Mouse (Mus musculus): ENCODE measurements at regions not wholly inside any gene's neighbourhood (a gene's known extent, or its start where the extent isn't known, plus 50 kb on each side); places are given as distances from the start of the nearest gene placed in this dataset.

DNA sequence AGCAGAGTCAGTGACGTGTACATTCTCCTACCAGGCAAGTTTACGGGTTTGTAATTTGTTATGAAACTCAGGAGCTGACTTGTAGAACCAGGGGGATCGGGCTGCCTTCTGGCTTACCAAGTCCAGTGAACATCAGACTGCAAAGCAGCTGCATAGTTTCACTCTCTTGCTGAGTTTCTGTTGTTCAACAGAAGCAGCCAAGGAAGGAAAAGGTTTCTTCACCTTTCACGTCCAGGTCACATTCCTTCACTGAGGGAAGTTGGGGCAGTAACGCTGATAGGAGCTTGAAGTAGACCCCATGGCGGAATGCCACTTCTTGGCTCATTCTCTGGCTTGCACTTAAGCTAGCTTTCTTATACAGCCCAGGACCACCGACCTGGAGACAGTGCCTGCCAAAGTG, 77.3 kb upstream of the Spred1 start:
- ATAC-seq (ENCODE audit: extremely low read depth, insufficient number of reproducible peaks, low FRiP score, poor library complexity, severe bottlenecking) (no peak), DNase-seq (ENCODE audit: low spot score) (no peak)
- no peaks in the 10 kb centered on the region for H3K9me3 ChIP-seq (replicated peaks)
- no peak overlapping the region for H3K4me3 ChIP-seq (ENCODE audit: low read depth, low read length)
- H3K4me1 ChIP-seq (ENCODE audit: insufficient read depth, low read depth, low read length) = peaks cover 9% of the 10 kb centered on the region
- no peaks in the 10 kb centered on the region for H3K36me3 ChIP-seq (replicated peaks)
- no peak for TF ChIP-seq GATA1 (IDR thresholded peaks at IDR 0.05; ENCODE audit: borderline replicate concordance, low read length)
- TF ChIP-seq POLR2AphosphoS5 (IDR thresholded peaks at IDR 0.05; ENCODE audit: insufficient replicate concordance, low read depth, low read length) = no peak
- no peak for TF ChIP-seq GATA2 (IDR thresholded peaks at IDR 0.05; ENCODE audit: borderline replicate concordance, low read depth, low read length)
- H3K27me3 ChIP-seq (ENCODE audit: insufficient read depth, low read length) = peaks cover 6% of the 10 kb centered on the region; the same call in 1 of the 2 replicates

DNA sequence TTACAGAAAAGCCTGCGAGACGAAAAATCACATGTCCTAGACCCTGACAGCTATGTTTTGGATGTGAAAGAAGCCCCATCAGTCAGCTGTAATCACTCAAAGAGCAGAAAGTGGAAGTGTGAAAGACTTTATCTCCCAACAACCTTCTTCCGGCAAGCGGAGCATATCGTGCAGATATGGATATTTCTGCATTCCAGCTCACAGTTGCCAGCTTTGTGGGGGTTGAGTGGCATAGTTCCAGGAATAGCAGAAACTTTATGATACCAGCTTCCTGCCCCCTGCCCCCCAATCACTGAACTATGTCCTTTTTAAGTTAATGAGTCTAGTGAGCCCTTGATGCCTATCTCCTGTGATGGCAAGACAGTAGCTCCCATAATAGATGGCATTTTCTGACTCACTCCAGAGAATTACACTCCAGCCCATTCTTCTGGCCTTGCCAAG, 72.9 kb upstream of the Spred1 start:
- DNase-seq (ENCODE audit: low spot score) = no peak
- Histone ChIP-seq H3K9me3 (replicated peaks) (no peaks in the 10 kb centered on the region), H3K4me3 (ENCODE audit: low read depth, low read length) (no peak overlapping the region), H3K27me3 (ENCODE audit: insufficient read depth, low read length) (peaks cover 3% of the 10 kb centered on the region; the same call in 1 of the 2 replicates), H3K36me3 (replicated peaks) (no peaks in the 10 kb centered on the region), H3K4me1 (ENCODE audit: insufficient read depth, low read depth, low read length) (peaks cover 9% of the 10 kb centered on the region)
- TF ChIP-seq CTCF (IDR thresholded peaks at IDR 0.05; ENCODE audit: low read depth, low read length) (no peak), TAL1 (conservative IDR thresholded peaks at IDR 0.05; ENCODE audit: low read depth, low read length) (no peak), GATA2 (IDR thresholded peaks at IDR 0.05; ENCODE audit: borderline replicate concordance, low read depth, low read length) (no peak), POLR2AphosphoS5 (IDR thresholded peaks at IDR 0.05; ENCODE audit: insufficient replicate concordance, low read depth, low read length) (no peak), GATA1 (IDR thresholded peaks at IDR 0.05; ENCODE audit: borderline replicate concordance, low read length) (no peak)
- peak; percentile 81 for ATAC-seq (ENCODE audit: extremely low read depth, insufficient number of reproducible peaks, low FRiP score, poor library complexity, severe bottlenecking)

DNA sequence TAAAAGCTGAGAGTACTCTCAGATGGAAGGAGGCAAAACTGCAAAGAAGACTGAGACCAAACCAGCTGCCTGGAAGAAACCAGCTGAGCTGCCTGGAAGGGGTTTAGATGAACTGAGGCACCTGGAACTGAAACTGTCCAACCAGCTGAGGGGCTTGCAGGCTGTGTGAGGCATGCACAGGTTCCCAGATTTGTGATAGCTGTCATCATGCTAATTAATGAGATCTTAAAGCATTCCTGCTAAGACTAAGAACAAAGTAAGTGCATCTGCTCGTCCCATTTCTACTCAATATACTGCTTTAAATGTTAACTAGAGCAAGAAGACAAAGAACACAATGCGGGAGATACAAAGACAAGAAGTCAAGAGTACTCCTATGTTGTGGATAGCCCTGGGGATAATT, 71.1 kb upstream of the Spred1 start:
- peaks cover 9% of the 10 kb centered on the region for H3K4me1 ChIP-seq (ENCODE audit: insufficient read depth, low read depth, low read length)
- DNase-seq (ENCODE audit: low spot score) (no peak), ATAC-seq (ENCODE audit: extremely low read depth, insufficient number of reproducible peaks, low FRiP score, poor library complexity, severe bottlenecking) (no peak)
- no peak overlapping the region for H3K4me3 ChIP-seq (ENCODE audit: low read depth, low read length)
- no peaks in the 10 kb centered on the region for H3K9me3 ChIP-seq (replicated peaks)
- H3K27me3 ChIP-seq (ENCODE audit: insufficient read depth, low read length) = peaks cover 5% of the 10 kb centered on the region; the same call in 1 of the 2 replicates
- H3K36me3 ChIP-seq (replicated peaks) = no peaks in the 10 kb centered on the region
- TF ChIP-seq CTCF (IDR thresholded peaks at IDR 0.05; ENCODE audit: low read depth, low read length) (no peak), TAL1 (conservative IDR thresholded peaks at IDR 0.05; ENCODE audit: low read depth, low read length) (no peak), POLR2AphosphoS5 (IDR thresholded peaks at IDR 0.05; ENCODE audit: insufficient replicate concordance, low read depth, low read length) (no peak), GATA1 (IDR thresholded peaks at IDR 0.05; ENCODE audit: borderline replicate concordance, low read length) (no peak)

DNA sequence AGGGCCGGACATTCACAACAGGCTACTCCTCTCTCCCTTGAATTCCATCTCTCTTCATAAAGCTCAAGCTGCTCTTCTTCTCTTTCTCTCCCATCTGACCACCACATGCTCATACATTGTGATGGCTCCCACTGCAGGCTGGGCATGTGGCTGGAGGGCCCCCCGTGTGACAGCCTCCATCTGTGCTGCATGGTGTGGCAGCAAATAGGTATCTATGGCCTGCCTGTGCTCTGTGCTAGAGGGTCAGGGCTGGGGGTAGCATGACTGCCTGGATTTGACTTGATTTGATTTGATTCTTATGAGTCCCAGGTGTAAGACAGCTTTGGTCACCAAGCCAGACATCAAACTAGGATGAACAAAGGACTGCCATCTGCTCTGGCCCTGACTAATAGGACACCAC, 57.0 kb upstream of the Spred1 start:
- ATAC-seq (ENCODE audit: extremely low read depth, insufficient number of reproducible peaks, low FRiP score, poor library complexity, severe bottlenecking) (no peak), DNase-seq (ENCODE audit: low spot score) (no peak)
- TF ChIP-seq GATA1 (IDR thresholded peaks at IDR 0.05; ENCODE audit: borderline replicate concordance, low read length) = no peak
- no peak for TF ChIP-seq POLR2AphosphoS5 (IDR thresholded peaks at IDR 0.05; ENCODE audit: insufficient replicate concordance, low read depth, low read length)
- no peak for TF ChIP-seq TAL1 (conservative IDR thresholded peaks at IDR 0.05; ENCODE audit: low read depth, low read length)
- TF ChIP-seq GATA2 (IDR thresholded peaks at IDR 0.05; ENCODE audit: borderline replicate concordance, low read depth, low read length) = no peak
- no peak for TF ChIP-seq CTCF (IDR thresholded peaks at IDR 0.05; ENCODE audit: low read depth, low read length)
- Histone ChIP-seq H3K4me3 (ENCODE audit: low read depth, low read length) (no peak overlapping the region), H3K36me3 (replicated peaks) (no peaks in the 10 kb centered on the region), H3K4me1 (ENCODE audit: insufficient read depth, low read depth, low read length) (no peaks in the 10 kb centered on the region), H3K9me3 (replicated peaks) (no peaks in the 10 kb centered on the region), H3K27me3 (ENCODE audit: insufficient read depth, low read length) (peaks cover 11% of the 10 kb centered on the region; the same call in 1 of the 2 replicates)

DNA sequence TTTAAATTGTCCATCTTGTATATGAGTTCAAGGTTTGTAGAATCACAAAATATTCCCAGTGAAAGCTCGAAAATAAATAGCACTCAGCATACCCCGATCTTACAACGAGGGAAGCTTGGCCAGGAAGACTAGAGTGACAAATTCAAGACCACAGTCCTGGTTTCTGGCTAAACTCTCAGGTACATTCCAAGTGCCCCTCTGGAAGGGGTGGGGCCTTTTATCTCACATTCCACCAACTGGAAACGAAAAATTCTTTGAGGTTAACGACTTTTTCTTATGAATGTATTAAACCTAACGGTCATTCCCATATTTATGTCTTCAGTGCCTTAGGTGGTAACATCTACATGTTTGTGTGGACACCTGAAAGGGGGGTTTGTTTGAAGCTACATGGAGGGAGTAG, 50.8 kb upstream of the Spred1 start:
- ATAC-seq (ENCODE audit: extremely low read depth, insufficient number of reproducible peaks, low FRiP score, poor library complexity, severe bottlenecking) = no peak
- no peak for TF ChIP-seq GATA1 (IDR thresholded peaks at IDR 0.05; ENCODE audit: borderline replicate concordance, low read length)

DNA sequence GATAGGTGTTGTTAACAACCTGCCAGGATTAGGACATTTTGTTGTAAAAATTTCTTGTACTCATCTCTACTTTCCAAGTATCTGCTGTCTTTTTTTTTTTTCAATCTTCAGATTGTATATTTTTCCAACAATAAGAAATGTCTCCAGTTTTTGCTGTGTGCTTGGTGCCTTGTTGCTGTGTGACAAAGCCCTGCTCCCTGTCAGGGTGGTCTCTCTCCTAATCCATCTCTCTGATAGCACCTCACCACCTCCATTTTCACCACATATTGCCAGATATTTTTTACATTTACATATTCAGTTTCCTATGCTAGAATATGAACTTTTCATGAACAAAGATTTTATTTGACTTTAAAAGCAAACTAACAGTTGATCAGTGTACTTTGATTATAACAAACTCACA, 50.1 kb upstream of the Spred1 start:
- ATAC-seq (ENCODE audit: extremely low read depth, insufficient number of reproducible peaks, low FRiP score, poor library complexity, severe bottlenecking) = no peak
- H3K4me1 ChIP-seq (ENCODE audit: insufficient read depth, low read depth, low read length) = no peaks in the 10 kb centered on the region
- H3K4me3 ChIP-seq (ENCODE audit: low read depth, low read length) = no peak overlapping the region
- DNase-seq (ENCODE audit: low spot score) = no peak
- H3K27me3 ChIP-seq (ENCODE audit: insufficient read depth, low read length) = peaks cover 3% of the 10 kb centered on the region
- no peaks in the 10 kb centered on the region for H3K36me3 ChIP-seq (replicated peaks)
- TF ChIP-seq TAL1 (conservative IDR thresholded peaks at IDR 0.05; ENCODE audit: low read depth, low read length) (no peak), CTCF (IDR thresholded peaks at IDR 0.05; ENCODE audit: low read depth, low read length) (no peak), GATA2 (IDR thresholded peaks at IDR 0.05; ENCODE audit: borderline replicate concordance, low read depth, low read length) (no peak)
- no peaks in the 10 kb centered on the region for H3K9me3 ChIP-seq (replicated peaks)

More for the DNA sequence above, 50.8 kb upstream of the Spred1 start:
- DNase-seq (ENCODE audit: low spot score) = no peak
- Histone ChIP-seq H3K4me1 (ENCODE audit: insufficient read depth, low read depth, low read length) (no peaks in the 10 kb centered on the region), H3K4me3 (ENCODE audit: low read depth, low read length) (no peak overlapping the region), H3K27me3 (ENCODE audit: insufficient read depth, low read length) (peaks cover 3% of the 10 kb centered on the region), H3K36me3 (replicated peaks) (no peaks in the 10 kb centered on the region), H3K9me3 (replicated peaks) (no peaks in the 10 kb centered on the region)
